In the genomic region with DNA sequence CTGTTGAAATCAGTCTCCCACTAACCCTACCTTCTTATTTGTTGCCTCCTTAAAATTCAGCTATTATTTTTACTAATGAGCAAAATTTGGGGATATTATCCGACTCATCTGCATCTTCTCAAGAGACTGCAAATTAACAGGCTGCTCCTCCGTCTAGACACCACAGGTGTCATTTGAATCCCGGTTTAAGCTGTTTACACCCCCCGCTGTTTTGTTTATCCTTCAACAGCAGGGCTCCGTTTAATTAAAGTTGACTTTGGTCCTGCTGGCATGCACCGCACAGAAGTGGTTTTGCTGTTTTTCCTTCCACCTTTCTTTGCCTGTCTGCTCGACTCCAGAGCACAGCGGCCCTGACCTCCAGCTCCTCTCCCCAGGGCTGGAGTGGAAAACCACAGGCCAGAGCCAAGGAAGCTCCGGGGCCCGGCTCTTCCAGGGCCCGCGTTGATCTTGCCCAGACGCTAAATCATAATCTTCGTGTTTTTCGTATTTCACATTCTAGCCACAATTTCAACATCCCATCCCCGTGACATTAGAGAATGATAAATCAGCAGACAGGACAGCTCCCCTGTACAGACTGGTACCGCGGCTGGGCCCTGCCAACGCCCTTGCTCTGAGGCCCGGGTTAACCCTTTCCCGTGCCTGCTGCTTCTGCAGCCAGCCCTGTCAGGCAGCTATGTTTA, we compare ENCODE assay signal across 8 mouse cellular contexts.
DNase-seq lines count a peak whose midpoint lies in the region; ATAC-seq and TF ChIP-seq lines count a peak whose summit lies in the region.

No protein-coding gene starts in this region.

- ATAC-seq in forebrain, embryonic 16.5 days = 0 out of 2 replicates have a peak, but pooled peaks have one; percentile 26
- peak; percentile 69; the same call in 1 of the 2 replicates for ATAC-seq in hindbrain, embryonic 16.5 days
- peak; percentile 60 for ATAC-seq in megakaryocyte progenitor cell, adult 5-6 weeks (replicated peaks; ENCODE audit: poor library complexity)
- no peak for ATAC-seq in CD4-positive, CD25-positive, alpha-beta regulatory T cell, adult 4 months

- no peak overlapping the region for H3K9ac ChIP-seq in forebrain, embryonic 16.5 days (replicated peaks; ENCODE audit: low read depth, low read length)
- H3K9ac ChIP-seq in hindbrain, embryonic 16.5 days (ENCODE audit: low read depth, low read length) = peak overlapping the region; percentile 43; the same call in 1 of the 2 replicates

- DNase-seq in thymus, postnatal 4 days = peak; percentile 13
- DNase-seq in thymus, postnatal 10 days (ENCODE audit: low spot score in 2 of 2) = no peak
- no peak for DNase-seq in thymus, adult 2 months

- peak overlapping the region; percentile 16 for H3K4me3 ChIP-seq in forebrain, embryonic 16.5 days (replicated peaks; ENCODE audit: low read length)
- H3K4me3 ChIP-seq in hindbrain, embryonic 16.5 days (ENCODE audit: low read length) = peak overlapping the region; percentile 13
- H3K4me3 ChIP-seq in testis, adult 2 months (ENCODE audit: control insufficient read depth, low read depth, low read length) = peak overlapping the region; percentile 20
- no peak overlapping the region for H3K4me3 ChIP-seq in thymus, adult 2 months (ENCODE audit: control insufficient read depth, insufficient read depth, low read length)

- H3K27ac ChIP-seq in forebrain, embryonic 16.5 days (ENCODE audit: low read length) = no peak overlapping the region
- no peak overlapping the region for H3K27ac ChIP-seq in hindbrain, embryonic 16.5 days (ENCODE audit: low read depth, low read length)
- H3K27ac ChIP-seq in testis, adult 2 months (ENCODE audit: control insufficient read depth, insufficient read depth, low read depth, low read length) = no peak overlapping the region
- H3K27ac ChIP-seq in thymus, adult 2 months (ENCODE audit: control insufficient read depth, insufficient read depth, low read length) = no peak overlapping the region

- H3K27me3 ChIP-seq in forebrain, embryonic 16.5 days (replicated peaks; ENCODE audit: control insufficient read depth, insufficient read depth, low read length) = peaks cover 6% of the 10 kb centered on the region; the same call in 1 of the 2 replicates
- H3K27me3 ChIP-seq in hindbrain, embryonic 16.5 days (replicated peaks; ENCODE audit: control insufficient read depth, insufficient read depth, low read length) = no peaks in the 10 kb centered on the region
- no peaks in the 10 kb centered on the region for H3K27me3 ChIP-seq in testis, adult 2 months (ENCODE audit: control insufficient read depth, insufficient read depth, low read length)
- no peaks in the 10 kb centered on the region for H3K27me3 ChIP-seq in thymus, adult 2 months (ENCODE audit: control insufficient read depth, insufficient read depth, low read length)

- TF ChIP-seq POLR2A in testis, adult 2 months (IDR thresholded peaks at IDR 0.05; ENCODE audit: control insufficient read depth, low read depth, low read length) = no peak
- no peak for TF ChIP-seq POLR2A in thymus, adult 2 months (IDR thresholded peaks at IDR 0.05; ENCODE audit: control insufficient read depth, extremely low read depth, insufficient read depth, low read length, poor library complexity)

- no peak for TF ChIP-seq CTCF in testis, adult 2 months (IDR thresholded peaks at IDR 0.05; ENCODE audit: control insufficient read depth, insufficient read depth, insufficient replicate concordance, low read depth, low read length)
- TF ChIP-seq CTCF in thymus, adult 2 months (IDR thresholded peaks at IDR 0.05; ENCODE audit: borderline replicate concordance, control insufficient read depth, extremely low read depth, insufficient read depth, low read length, poor library complexity) = no peak

- H3K4me1 ChIP-seq in forebrain, embryonic 16.5 days (replicated peaks; ENCODE audit: control insufficient read depth, insufficient read depth, low read length) = peaks cover 8% of the 10 kb centered on the region
- peaks cover 10% of the 10 kb centered on the region for H3K4me1 ChIP-seq in hindbrain, embryonic 16.5 days (ENCODE audit: control insufficient read depth, insufficient read depth, low read depth, low read length)
- H3K4me1 ChIP-seq in testis, adult 2 months (ENCODE audit: control insufficient read depth, insufficient read depth, low read length) = peaks cover 2% of the 10 kb centered on the region; the same call in 1 of the 2 replicates
- H3K4me1 ChIP-seq in thymus, adult 2 months (replicated peaks; ENCODE audit: control insufficient read depth, insufficient read depth, low read length) = no peaks in the 10 kb centered on the region; the same call in 1 of the 2 replicates

- peak overlapping the region; percentile 35 for H3K4me2 ChIP-seq in forebrain, embryonic 16.5 days (ENCODE audit: low read length)
- H3K4me2 ChIP-seq in hindbrain, embryonic 16.5 days (ENCODE audit: low read length) = peak overlapping the region; percentile 45

- 1% methylated on average over 21 of the region's 21 CpGs for WGBS in forebrain, embryonic 16.5 days
- 2% methylated on average over 21 of the region's 21 CpGs for WGBS in hindbrain, embryonic 16.5 days
- 20% methylated on average over 21 of the region's 21 CpGs for WGBS in thymus, adult 2 months

- H3K9me3 ChIP-seq in forebrain, embryonic 16.5 days (ENCODE audit: control insufficient read depth, low read length) = no peaks in the 10 kb centered on the region
- H3K9me3 ChIP-seq in hindbrain, embryonic 16.5 days (ENCODE audit: control insufficient read depth, low read length) = no peaks in the 10 kb centered on the region

- H3K36me3 ChIP-seq in forebrain, embryonic 16.5 days (ENCODE audit: control insufficient read depth, insufficient read depth) = no peaks in the 10 kb centered on the region
- no peaks in the 10 kb centered on the region for H3K36me3 ChIP-seq in hindbrain, embryonic 16.5 days (ENCODE audit: control insufficient read depth, insufficient read depth, low read length)
- no peaks in the 10 kb centered on the region for H3K36me3 ChIP-seq in testis, adult 2 months (ENCODE audit: control insufficient read depth, insufficient read depth, low read length)
- no peaks in the 10 kb centered on the region for H3K36me3 ChIP-seq in thymus, adult 2 months (ENCODE audit: control insufficient read depth, insufficient read depth, low read length)
